Mouse (Mus musculus): ENCODE results near the gene Mmachc.

The Mmachc gene

GRCm38 (mm10) chr4:116708201-116708764 is at the start of gene Mmachc, which contains the start of gene Ccdc163:
Gene Mmachc (minus strand): TSS chr4:116708406.
Gene Ccdc163 (plus strand): TSS chr4:116708509.
- DNase-seq, result peak; percentile 88 to 98

GRCm38 (mm10) chr4:116749750-116750149 is 41.5 kb upstream of the Mmachc start:
- no peak for DNase-seq

GRCm38 (mm10) chr4:116738972-116739751 is 31.0 kb upstream of the Mmachc start:
- no peak for DNase-seq

GRCm38 (mm10) chr4:116734996-116735395 is 26.8 kb upstream of the Mmachc start:
- DNase-seq, result no peak

GRCm38 (mm10) chr4:116732355-116732754 is 24.1 kb upstream of the Mmachc start:
- no peak for DNase-seq

- DNase-seq, result no peak
These were observed 22.9 kb upstream of the Mmachc start for GRCm38 (mm10) chr4:116731077-116731476.

- no peak for DNase-seq
These were observed 21.3 kb upstream of the Mmachc start for GRCm38 (mm10) chr4:116729532-116729931.

GRCm38 (mm10) chr4:116727401-116727800 is 19.2 kb upstream of the Mmachc start:
- no peak for DNase-seq

GRCm38 (mm10) chr4:116725444-116725843 is 17.2 kb upstream of the Mmachc start:
- no peak for DNase-seq

- DNase-seq, result no peak
These were observed 14.0 kb upstream of the Mmachc start for GRCm38 (mm10) chr4:116722230-116722629.

- DNase-seq, result no peak
These were observed 13.0 kb upstream of the Mmachc start for GRCm38 (mm10) chr4:116721098-116721628.

GRCm38 (mm10) chr4:116720343-116721097 is 12.3 kb upstream of the Mmachc start, which contains the start of gene Tesk2:
Gene Tesk2 (plus strand): TSS chr4:116720948.
- peak; percentile 86 to 96 for DNase-seq

GRCm38 (mm10) chr4:116719396-116719795 is 11.2 kb upstream of the Mmachc start:
- DNase-seq, result peak; percentile 80 to 81

- peak; percentile 38 to 52 for DNase-seq
These were observed 4.3 kb upstream of the Mmachc start for GRCm38 (mm10) chr4:116712536-116712935.

- no peak for DNase-seq
These were observed 1.9 kb upstream of the Mmachc start for GRCm38 (mm10) chr4:116710154-116710553.

GRCm38 (mm10) chr4:116708791-116709390 is 685 bp upstream of the Mmachc start:
- peak in 1 of 2 experiments; percentile 27 for DNase-seq

GRCm38 (mm10) chr4:116707666-116708065 is 540 bp downstream of the Mmachc start:
- DNase-seq, result peak in 1 of 2 experiments; percentile 13

GRCm38 (mm10) chr4:116703804-116704203 is 4.4 kb downstream of the Mmachc start:
- peak; percentile 52 to 67 for DNase-seq

GRCm38 (mm10) chr4:116700964-116701363 is 7.2 kb downstream of the Mmachc start:
- no peak for DNase-seq

GRCm38 (mm10) chr4:116698693-116699342 is 9.4 kb downstream of the Mmachc start:
- DNase-seq, result no peak

GRCm38 (mm10) chr4:116693785-116694184 is 14.4 kb downstream of the Mmachc start:
- DNase-seq, result no peak

- DNase-seq, result no peak
These were observed 16.1 kb downstream of the Mmachc start for GRCm38 (mm10) chr4:116692146-116692545.

Measured in cerebellum, adult 18-20 months (tissue).